Mouse (Mus musculus): ENCODE data around the gene Cxcl10.
"Not testable (repeated sequence)": the region's sequence is repeated elsewhere in the genome, so short reads cannot be mapped to it uniquely, and the experiment has no call there.

The Cxcl10 gene

DNA sequence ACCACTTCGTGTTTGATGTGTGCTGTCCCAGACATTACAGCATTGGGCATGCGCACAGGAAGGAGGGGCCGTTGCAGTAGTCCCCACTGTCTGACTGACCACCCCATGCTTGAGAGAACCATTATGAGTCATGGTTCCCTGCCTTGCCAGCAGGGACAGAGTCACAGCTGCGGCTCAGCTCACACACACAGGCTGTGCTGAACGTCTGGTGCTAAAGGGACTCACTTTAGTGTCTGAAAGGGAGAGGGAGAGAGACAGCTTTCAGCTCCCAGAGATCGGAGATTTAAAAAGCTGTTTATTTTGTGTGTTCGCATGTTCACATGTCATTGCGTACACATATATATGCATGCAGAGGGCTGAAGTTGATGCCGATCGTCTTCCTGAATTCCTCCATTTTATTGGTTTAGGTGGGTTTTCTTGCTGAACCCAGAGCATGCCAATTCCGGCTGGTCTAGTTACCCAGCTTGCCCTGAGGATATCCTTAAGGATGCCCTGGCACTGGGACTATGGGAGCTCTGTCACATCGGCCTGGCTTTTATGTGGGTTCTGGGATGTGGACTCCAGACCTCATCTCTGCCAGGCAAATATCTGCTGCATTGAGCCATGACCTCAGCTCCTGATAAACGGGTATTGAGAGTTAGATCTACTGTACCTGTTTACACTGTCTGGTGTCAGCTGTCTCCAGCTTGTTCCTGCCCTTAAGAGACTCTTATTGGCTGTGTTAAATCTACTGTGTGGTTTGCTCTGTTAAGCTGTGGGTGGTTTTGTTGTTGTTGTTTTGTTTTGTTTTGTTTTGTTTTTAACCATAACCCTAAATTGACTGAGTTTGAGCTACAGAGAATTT is 20.7 kb upstream of the Cxcl10 start:
- DNase-seq (ENCODE audit: low spot score): no peak

DNA sequence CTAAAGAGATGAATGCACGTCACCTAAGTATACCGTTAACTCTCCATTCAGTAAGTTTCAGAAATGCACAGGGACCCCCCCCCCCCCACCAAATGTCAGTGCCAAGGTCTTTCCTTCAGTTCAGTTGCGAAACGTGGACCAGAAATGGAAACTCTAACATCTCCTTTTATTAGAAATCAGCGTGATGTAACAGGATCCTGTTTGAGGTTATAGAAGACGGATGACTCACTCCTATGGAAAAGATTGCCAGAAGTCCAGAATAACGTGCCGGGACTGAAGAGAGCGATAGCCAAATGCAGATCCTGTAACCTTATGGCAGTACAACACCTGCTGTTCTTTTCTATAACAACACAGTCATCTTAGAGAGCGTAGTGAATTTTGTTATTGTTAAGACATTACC is 19.7 kb upstream of the Cxcl10 start:
- DNase-seq (ENCODE audit: low spot score): no peak

DNA sequence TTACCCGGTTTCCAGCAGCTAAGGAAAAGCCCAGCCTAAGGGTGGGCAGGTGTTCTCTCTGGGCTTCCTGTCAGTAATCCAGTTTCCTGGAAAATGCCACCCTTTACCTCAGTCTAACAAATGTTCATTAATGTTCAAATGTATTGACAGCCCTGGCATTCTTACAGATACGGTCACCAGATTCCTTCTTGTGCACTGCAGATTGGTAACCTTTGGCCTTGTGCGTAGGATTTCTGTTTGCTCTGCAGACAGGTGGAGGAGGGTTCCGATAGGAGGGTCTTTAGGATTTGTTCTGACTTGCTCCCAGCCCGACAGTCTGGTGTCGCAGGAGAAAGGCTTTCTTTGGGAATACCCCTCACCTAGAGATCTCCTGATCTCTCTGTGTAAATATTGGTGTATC is 17.9 kb upstream of the Cxcl10 start:
- no peak for DNase-seq (ENCODE audit: low spot score)

DNA sequence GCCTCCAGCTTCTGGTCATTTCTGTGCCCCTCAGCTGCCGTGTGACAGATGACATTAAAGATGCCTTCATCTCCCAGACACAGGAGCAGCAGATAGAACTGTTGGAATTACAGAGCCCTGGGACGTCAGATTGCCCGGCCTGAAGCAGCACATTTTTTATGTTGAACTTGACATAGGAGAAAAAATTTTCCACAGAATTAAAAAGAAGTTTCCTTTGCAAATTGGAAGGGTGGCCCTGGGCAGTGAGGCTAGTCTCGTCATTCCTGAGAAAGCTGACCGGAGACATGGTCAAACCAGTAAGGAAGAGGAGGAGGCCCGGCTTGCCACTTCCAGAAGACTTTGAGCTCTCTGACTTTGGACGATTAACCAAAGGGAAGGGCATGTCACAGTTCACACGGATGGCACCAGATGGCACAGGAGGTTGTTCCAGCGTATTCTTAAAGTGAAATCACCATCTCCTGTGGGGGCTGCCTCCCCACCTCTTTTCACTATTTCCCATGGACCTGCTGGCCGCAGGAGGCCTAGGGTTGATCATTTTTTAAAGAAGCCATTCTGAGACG is 16.5 kb upstream of the Cxcl10 start:
- DNase-seq (ENCODE audit: low spot score): no peak

DNA sequence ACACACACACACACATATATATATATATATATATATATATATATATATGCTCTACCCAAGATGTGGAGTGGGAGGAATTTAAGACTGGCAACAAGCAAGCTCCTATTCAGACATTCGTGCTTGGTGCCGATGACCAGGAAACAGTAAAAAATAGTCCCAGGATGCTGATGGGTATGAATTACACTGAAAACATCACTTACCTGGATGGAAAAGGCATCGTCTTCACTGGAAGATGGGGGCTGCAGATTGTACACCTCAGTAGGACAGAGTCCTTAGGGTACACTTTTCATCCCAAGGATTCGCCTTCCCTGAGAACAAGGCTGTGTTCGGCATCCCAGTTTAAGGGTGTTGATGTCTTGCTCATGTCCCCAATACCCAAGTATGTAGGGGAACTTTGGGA is 15.3 kb upstream of the Cxcl10 start:
- no peak for DNase-seq (ENCODE audit: low spot score)

DNA sequence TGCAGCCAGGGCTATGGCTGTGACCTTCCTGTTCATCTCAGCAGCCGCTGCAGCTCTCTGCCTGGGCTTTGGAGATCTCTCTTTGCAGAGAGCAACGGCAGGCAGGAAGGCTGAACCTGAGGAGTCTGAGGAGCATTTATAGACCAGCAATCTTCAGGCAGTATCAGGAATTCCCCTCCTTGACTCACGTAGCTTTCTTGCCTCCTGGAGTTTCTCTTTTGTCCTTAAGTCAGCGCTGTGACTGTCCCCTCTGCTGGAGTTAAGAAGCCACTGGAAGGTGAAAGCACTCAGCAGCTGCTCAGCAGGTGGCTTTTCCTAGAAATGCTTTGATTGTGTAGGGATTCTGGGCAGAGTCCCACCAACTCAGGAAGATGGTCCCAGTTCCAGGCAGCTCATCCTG is 14.5 kb upstream of the Cxcl10 start:
- no peak for DNase-seq (ENCODE audit: low spot score)

DNA sequence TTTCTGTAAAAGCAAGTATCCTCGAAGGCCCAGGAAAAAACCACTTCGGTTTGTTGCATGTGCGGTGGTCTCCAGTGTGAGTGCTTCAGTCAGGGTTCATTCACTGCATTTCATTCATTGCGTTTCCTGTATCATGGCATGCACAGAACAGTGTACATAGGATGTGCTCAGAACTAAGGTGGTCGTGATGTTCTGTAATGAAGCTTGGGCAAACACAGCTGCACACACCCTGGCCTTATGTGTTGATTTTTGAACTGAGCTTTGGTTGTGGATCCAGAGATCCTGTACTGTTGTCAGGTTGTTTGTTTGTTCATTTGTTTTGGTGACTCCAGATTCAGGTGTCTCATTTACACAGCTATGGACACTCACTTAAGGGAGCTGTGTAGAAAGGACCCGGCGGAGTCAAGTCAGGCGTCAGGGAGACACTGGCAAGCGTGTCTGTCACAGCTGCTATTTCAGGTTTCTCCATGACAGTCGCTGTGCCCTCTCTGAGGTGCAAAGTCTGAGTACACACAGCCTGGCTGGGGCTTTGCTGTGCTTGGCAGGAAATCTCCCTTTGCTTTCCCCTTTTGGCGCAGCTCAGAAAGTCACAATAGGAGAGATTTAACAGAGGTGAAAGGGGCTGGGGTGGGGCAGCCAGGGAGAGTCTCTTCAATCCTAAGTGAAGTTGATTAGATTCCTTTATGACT is 10.2 kb upstream of the Cxcl10 start:
- DNase-seq (ENCODE audit: low spot score): no peak

DNA sequence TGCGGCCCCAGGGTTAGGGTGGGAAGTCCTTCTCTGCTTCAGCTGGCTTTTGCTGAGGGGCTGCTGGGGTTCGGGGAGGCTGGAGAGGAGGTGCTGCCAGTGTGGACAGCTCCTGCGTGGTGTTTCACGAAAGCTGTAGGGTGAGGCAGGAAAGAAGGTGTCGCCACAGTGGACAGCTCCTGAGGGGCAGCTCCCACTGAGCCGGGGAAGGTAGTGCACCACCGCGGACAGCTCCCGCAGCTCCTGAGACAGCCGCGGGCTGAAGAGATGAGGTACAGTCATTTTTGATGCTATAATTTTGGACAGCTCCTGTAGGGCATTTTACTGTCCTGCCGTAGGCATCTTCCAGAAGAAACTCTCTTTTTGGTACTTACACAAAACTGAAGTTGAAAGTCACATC is 9.3 kb upstream of the Cxcl10 start:
- peak; percentile 73 for DNase-seq (ENCODE audit: low spot score)

DNA sequence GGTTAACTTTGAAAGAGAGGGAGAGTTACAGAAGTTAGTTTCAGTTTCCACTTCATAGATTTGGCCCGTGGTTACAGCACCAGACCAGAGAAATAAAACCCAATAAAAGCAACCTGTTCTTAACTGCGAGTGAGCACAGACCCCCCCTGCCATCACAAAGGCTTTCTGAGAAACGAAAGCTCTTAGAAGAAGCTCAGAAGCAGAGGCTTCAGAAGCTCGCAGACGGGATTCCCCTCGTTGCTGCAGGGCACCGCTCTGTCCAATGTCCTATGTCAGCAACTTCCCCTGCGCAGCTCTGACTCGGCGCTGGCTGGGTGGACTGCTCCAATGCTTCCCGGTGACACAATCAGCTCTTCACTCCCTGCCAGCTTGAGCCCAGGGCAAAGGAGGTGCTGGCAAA is 4.8 kb upstream of the Cxcl10 start:
- DNase-seq (ENCODE audit: low spot score): peak; percentile 46

DNA sequence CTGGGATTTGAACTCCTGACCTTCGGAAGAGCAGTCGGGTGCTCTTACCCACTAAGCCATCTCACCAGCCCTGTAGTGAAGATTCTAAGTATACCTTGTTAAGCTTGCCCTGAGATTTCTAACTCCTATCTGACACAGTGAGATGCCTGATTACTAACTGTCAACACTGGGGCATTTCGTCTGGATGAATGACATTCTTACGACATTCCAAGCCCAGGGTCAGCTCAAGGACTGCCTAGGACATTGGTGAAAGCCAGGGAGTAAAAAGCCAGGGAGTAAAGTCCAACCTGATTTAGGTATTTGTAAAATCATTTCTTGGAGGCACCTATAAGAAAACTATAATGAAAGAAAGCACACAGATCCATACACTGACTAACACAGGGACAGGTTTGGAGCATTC is 4.0 kb upstream of the Cxcl10 start:
- not testable (repeated sequence) for DNase-seq (ENCODE audit: low spot score)

DNA sequence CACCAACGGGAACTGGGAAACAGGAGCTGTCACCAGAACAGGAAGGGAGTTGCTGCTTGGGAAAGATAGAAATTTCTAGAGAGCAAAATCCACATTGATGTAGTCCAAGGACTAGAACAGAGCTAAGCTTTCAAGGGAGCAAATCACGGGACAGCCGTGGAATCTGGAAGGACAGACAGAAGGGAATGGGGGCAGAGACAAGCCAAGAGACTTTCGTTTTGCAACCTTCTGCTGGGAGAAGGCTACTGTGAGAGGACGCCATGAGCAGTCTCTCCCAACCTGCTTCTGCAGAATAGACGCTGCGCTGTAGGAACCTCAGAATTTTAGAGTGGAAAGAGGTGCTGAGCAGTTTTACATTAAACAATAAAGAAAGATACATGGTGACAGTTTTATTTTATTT is 1.0 kb upstream of the Cxcl10 start:
- DNase-seq (ENCODE audit: low spot score): no peak

DNA sequence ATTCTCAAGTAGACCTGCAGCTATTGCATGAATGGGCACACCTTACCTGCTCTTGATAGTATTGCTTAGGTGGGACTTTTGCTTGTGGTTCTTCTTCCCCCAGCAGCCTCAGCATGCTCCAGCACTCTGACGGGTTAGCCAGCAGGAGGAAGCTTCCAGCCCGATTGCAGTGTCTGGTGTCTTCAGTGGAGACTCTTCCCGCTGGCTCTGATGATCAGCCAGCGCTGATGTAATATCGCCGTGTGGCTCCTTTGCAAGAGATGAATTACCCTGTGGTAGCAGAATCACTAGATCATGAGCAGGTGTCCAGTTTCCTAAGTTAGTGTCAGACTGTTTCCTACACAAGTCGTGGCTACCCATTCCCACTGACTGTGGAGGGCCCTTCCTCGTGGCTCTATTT is 3.7 kb downstream of the Cxcl10 start:
- DNase-seq (ENCODE audit: low spot score): no peak

DNA sequence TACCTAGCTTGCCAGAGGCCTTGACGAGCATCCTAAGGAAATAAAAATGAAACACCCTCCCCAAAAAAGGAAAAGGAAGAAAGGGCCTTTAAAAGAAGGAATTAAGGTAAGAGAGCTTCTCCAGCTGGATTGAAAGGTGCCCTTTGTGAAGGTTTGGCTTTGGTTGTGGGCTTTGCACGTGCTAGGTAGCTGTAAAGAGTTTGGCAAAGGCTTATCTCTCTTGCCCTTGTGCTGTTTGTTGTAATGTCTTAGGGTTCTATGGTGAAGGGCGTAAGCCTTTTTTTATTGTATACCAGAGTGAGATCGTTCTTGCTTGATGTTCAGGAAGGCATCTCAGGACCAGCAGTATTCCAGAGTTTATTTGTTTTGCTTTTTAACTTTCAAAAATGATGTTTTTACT is 8.1 kb downstream of the Cxcl10 start:
- no peak for DNase-seq (ENCODE audit: low spot score)

DNA sequence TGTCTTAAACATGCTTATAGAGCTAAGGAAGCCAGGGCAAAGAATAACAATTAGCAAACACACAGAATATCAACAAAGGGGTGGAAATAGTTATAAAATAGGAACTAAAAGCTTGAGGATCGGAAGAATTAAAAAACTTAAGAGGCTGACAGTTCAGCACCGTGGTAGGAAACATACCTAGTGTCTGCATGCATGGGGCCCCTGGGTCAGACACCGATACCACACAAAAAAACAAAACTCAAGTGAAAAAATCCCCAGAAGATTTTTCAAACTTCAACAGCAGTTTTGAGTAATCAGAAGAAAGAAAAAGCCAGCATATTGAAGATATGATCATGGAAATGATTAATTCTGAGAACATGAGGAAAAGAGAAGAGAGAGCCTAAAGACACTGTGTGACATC is 11.9 kb downstream of the Cxcl10 start:
- DNase-seq (ENCODE audit: low spot score): no peak

DNA sequence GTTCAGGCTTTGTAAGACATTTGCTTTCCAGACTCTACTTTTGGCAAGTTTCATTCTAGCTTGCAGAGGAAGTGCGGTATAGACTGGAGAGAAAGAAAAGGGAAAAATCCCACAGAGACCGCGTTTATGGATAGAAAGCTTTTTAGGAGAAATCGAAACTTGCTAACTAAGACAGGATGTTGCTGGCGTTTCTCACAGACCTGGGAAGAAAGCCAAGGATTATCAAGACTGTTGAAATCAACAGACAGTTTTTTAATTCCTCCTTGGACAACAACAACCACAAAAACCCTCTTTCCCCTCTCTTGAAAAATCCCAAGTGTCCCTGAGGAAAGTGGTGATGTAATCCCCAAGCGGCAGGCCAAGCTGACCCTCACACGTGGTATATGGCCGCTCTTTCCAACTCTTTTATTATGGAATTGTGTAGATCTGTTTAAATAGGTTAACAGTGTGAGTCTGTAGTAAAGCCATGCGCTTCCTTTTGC is 16.3 kb downstream of the Cxcl10 start:
- DNase-seq (ENCODE audit: low spot score): peak; percentile 28

DNA sequence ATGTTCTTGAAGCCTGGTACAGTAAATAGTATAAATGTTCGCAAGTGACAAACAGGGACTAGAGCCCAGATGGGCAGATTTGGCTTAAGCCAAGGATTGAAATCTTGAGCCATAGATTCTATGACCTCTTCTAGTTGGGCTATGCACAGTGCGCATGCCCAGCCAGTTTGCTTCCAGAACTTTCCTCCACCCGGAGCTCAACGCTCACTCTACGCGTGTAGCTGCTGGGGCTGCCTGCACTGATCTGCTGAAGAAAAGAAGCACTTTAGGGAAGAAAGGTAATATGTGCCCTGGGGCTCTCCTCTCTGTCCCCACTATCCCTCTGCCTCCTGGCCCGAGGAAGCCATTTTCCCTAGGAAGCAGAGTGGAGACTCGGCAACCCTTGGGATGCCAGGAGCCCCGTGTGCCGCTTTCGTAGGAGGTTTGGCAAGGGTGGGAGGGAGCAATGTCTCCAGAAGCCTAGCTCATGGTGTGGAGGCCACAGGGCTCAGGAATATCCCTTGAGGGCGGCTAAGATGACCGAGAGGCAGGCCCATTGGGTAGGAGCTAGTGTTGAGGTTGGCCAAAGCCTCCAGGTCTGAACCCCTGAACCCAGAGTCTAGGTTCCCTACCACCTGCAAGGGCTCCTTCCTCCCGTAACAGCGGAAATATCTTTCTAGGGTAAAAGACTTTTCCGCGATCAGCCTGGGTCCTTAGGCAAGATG is 16.9 kb downstream of the Cxcl10 start, which contains the start of gene Art3:
Gene Art3 (plus strand): TSS at position 193 of the 704 bp plus-strand sequence.
- no peak for DNase-seq (ENCODE audit: low spot score)

DNA sequence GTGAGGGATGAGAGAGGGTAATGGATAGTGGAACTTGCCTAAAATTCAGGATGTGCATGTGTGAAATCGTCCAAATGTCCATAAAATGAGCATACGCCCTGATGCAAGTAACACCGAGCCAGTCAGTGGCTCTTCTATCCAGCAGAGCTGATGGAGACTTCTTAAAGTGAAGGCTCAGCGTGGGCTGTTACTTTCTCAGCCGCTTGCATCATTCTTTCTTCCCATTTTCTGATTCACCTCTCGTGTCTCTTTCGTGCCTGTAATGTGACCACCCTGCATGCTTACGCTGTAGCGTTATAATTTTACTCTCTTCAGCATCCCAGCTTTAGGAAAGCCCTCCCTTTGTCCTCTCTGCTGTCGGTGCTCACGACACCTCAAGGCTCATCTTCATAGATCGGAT is 17.6 kb downstream of the Cxcl10 start:
- DNase-seq (ENCODE audit: low spot score): no peak

DNA sequence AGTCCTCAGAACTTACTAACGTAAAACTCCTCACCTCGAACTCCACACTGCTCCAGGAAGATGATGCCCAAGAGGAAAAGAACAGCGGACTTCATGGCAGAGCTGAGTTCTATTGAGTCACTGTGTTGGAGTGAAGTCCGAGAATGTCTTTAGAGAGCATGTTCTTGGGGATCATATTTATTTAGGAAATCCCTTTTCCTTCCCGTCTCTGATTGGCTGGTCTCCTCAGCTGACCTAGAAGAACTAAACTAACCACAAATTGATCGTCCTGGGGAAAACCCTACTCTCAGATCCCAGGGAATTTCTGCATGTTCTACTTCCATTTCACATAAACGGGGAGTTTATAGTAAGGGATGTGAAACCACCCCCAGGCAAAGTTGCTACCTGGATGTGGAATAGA is 20.8 kb downstream of the Cxcl10 start, which contains the start of gene Cxcl9:
Gene Cxcl9 (minus strand): TSS at position 151 of the 400 bp plus-strand sequence.
- no peak for DNase-seq (ENCODE audit: low spot score)

DNA sequence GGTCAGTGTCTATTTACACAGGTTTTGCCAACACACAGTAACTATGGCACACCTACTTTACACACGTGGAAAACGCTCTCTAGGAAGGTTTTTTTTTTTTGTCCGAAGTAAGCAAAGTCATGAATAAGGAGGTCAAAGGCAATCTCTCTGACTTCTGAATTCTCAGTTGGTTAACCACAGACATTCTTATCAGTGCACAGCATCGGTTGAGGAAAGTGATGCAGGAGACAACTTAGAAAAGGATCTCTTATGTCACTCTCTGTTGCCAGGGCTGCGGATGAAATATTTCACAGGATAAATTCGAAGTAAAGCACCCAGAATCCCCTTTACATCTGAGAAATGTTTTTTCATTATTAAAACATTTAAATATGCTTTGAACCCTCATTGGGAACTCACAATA is 21.3 kb downstream of the Cxcl10 start:
- DNase-seq (ENCODE audit: low spot score): no peak

DNA sequence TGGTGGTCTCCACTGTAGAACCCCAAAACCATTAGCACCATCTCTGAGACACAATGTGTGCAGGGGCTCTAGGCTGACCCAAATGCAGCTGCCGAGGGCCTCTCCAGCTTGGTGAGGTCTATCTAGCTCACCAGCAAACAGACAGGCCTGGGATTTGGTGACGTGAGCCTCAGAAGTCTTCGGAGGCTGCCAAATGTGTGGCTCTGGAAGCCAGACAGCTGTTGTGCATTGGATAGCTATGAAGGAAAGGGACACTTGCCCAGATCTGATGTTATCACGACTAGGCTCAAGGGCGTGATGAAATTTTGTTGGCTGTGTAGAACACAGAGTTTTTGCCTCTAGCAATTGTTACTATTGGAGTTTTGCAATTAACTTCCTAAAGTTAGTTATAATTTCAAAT is 25.4 kb downstream of the Cxcl10 start:
- DNase-seq (ENCODE audit: low spot score): peak; percentile 44

DNA sequence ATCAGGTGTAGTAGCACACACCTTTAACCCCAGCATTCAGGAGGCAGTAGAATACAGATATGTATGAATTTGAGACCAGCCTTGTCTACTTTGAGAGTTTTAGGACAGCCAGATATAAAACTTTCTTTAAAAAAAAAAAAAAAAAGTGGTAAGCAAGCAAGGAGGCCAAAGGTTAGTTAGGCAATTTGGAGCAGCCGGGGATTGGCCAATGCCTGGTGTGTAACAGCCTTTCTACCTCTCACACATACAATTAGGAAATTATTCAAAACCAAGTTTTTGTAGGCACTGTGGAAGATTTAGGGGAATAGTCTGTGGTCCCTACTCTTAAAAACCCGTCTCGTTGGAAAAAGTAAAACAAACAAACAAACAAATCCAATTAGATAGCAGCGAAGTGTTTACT is 26.1 kb downstream of the Cxcl10 start:
- no peak for DNase-seq (ENCODE audit: low spot score)

DNA sequence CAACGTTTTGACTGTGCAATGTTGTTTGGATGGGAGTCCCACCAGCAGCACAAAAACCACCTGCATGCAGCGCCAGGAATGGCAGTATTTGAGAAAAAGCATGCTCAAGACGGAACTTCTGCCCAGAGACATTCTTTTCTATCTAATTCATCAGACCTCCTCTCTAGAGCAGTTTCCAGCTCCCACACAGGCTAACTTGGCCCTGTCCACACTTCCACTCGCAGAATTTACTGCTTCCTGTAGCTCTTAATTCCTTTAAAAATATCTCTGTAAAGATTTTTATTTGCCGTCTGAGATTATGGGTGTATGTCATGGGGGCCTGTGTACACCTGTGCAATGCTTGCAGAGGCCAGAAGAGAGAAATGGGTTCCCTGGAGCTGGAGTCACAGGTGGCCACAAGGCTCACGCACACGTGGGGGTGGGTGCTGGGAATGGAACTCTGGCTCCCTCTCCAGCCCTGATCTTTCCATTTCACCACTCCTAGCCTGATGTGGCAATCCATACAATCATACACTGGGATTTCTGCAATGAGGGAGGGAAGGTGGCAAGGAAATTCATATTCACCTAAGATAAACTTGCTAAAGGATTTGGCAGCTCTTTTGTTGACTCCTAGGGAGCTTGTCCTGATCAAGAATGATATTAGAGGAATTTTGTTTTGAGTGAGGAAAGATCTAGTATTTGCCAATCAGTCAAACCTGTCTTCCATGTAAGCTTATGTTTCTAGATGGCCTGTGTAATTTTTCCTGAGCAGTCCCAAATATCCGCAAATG is 26.9 kb downstream of the Cxcl10 start:
- DNase-seq (ENCODE audit: low spot score): no peak

All from ovary, postnatal 36 days (tissue).